Mouse (Mus musculus) brain, embryonic 14.5 days (tissue): ENCODE results near the gene Psmd14. TPM values are rescaled to one million over a fixed set of nuclear protein-coding genes. Genes with fewer than 3 reads are reported as not detected.
A peak's percentile ranks its signal among the peaks of the same experiment; 100 is the strongest.

Source experiments
- DNase-seq: peaks from one replicate; pipeline ENCODE4 v3.0.0-alpha.2; 2011; ENCODE audit warnings: low read depth
- CTCF ChIP-seq: fragments of 200-500 bp; IDR thresholded peaks from 2 replicates; pipeline ENCODE4 v1.5.1; 2012; ENCODE audit warnings: inconsistent platforms, mild to moderate bottlenecking, moderate library complexity, borderline replicate concordance; ENCODE audit not compliant: insufficient read depth, insufficient read length; ENCODE audit errors: extremely low read depth
- POLR2A ChIP-seq: fragments of 200-500 bp; IDR thresholded peaks from 2 replicates; pipeline ENCODE4 v1.6.1; 2012; ENCODE audit warnings: mild to moderate bottlenecking, inconsistent platforms, borderline replicate concordance; ENCODE audit not compliant: poor library complexity, insufficient read depth, insufficient read length, severe bottlenecking; ENCODE audit errors: extremely low read depth
- polyA plus RNA-seq: library from polyadenylated mRNA; depleted of rRNA; stranded (reverse); fragments of >200 nt; gene quantifications from 2 replicates; pipeline ENCODE4 v1.2.3, GENCODE M21; 2012; rRNA removed

Psmd14 gene
- polyA plus RNA-seq, 1 experiment, result 104 TPM

DNA sequence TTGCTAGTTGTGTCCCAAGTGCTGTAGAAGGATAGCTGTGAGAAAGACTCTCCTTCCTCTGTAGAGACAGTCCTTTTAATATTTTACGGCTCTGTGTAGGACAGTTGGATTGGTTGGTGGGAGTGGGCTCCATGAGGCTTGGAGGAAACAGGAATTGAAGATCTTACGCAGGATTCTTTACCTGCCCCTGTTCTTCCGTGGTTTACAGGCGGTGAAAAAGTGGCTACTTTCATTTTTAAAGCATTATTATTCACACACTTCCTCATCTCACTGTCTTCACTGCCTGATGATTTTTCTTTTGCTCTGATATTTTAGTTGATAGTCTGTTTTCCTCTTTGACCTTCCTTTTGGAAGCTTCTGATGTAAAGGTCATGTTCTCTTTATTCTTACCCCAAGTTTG lies 108.7 kb downstream of the Psmd14 start:
- DNase-seq, result no peak
- TF ChIP-seq CTCF, result no peak

DNA sequence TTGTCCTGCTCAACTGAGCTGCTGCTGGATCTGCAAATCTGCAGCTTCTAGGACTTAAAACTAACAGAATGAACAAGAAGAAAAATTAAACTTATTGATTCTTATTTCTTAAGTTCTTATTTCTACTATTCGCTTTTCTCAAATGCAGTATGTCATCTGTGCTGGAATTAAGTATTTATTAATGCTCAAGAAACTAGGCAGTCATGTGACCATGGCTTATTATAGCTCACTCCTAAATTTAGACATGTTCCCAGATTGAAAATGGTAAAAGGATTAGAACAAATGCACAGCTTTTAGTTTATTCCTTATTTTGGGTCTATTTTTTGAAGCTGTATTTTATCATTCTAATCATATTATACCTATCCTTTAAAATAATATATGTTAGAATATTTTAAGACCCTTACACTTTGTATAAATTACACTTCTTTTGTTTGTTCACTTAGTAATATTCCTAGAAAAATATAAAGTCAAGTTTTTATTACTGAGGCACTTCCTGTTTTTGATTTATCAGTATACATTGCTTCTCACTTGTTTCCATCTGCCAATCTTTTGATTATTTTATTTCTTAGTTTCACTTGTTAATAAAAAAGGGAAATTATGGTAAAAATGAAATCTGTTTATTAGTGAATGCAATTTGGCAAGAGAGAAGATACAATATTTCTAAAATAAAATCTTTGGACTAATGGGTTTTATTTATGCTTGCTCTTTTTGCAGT lies 112.1 kb downstream of the Psmd14 start:
- TF ChIP-seq CTCF (no peak), POLR2A (no peak)

DNA sequence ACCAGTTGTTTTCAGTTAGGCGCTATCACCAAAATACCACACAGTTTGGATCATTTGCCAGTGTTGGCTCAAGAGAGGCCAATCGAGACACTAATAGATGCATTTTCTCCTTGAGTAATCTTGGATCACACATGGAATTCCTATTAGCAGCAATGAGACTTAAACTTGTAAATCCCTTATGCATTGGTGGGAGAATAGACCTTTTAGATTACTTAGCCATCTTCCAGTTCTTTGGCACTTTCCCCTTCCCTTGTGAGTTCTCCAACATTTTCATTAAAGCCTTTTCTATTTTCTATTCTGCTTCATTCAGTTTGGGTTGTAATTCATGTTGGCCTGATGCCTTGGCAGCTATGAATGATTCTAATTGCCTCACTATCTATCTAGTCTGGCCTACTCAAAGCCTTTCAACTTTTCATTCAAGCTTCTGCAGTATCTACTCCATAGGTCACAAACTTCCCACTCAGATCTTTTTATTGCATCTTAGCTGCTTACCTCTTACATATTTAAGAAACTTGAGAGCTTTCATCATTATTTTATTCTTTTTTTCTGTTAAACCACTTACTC lies 125.8 kb downstream of the Psmd14 start:
- peak; percentile 89 for DNase-seq
- TF ChIP-seq POLR2A (no peak), CTCF (no peak)

More for the DNA sequence above, 112.1 kb downstream of the Psmd14 start:
- no peak for DNase-seq

Other genes with a start within 250 kb of the Psmd14 start
- 20.5 and 22.0 TPM in 2 replicates for gene Tank, start 133.1 kb upstream of the Psmd14 start, polyA plus RNA-seq
- 33.8 and 60.1 TPM in 2 replicates for gene Tbr1, start 91.2 kb downstream of the Psmd14 start, polyA plus RNA-seq